Mouse (Mus musculus) liver, adult 2 months (tissue): Measurements from ENCODE around the gene Rps6ka3.

Experiments used
- CTCF ChIP-seq: fragments of 200-500 bp; IDR thresholded peaks from 2 replicates; pipeline ENCODE4 v1.5.1; 2011; ENCODE audit warnings: low read depth, low read length, control low read depth
- POLR2A ChIP-seq: fragments of 200-500 bp; IDR thresholded peaks from 2 replicates; pipeline ENCODE4 v1.6.1; 2011; ENCODE audit warnings: low read length, control low read depth; ENCODE audit not compliant: insufficient read depth; ENCODE audit errors: extremely low read depth

DNA sequence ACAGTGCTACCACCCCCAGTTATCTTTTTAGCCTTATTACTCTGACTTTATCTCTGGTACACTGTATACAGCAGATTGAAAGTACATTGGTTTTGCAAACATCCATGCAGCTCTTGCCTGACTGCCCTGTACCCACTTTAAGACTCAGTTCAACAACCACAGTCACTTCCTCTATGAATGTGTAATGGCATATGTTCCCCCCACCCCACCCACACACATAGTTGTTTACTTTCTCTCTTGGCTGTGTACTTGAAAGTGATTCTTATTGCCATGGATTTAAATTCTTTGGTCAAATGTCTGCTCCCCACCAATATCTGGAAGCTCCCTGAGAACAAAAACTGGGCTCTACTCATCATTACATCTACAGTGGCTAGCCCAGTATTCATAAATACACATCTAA, 10.6 kb upstream of the Rps6ka3 start:
- no peak for TF ChIP-seq POLR2A
- TF ChIP-seq CTCF, result no peak
